Mouse (Mus musculus) G1E (cell line): ENCODE results near the gene Plxna4.

Experiments
- CTCF ChIP-seq: IDR thresholded peaks from 2 replicates; pipeline ENCODE4 v1.5.1; 2012; ENCODE audit warnings: low read depth, low read length, inconsistent platforms, mixed read lengths
- GATA1 ChIP-seq: IDR thresholded peaks from 2 replicates; pipeline ENCODE4 v1.6.1; 2012; ENCODE audit warnings: borderline replicate concordance, low read length, inconsistent platforms, mixed read lengths
- POLR2AphosphoS5 ChIP-seq: IDR thresholded peaks from 2 replicates; pipeline ENCODE4 v1.6.1; 2012; ENCODE audit warnings: low read depth, low read length, inconsistent platforms; ENCODE audit not compliant: insufficient replicate concordance
- TAL1 ChIP-seq: conservative IDR thresholded peaks from 2 replicates; pipeline ENCODE4 v1.6.1; 2012; ENCODE audit warnings: low read depth, low read length, inconsistent platforms, mixed read lengths

GRCm38 (mm10) chr6:32544021-32544420, 44.0 kb downstream of the Plxna4 start:
- TF ChIP-seq CTCF (no peak), GATA1 (no peak), TAL1 (no peak), POLR2AphosphoS5 (no peak)
